Mouse (Mus musculus) heart, adult 9 months (tissue): ENCODE data around the gene Zscan2.

Experiments
- DNase-seq, 2 experiments: peaks; one replicate each; pipeline ENCODE4 v3.0.0; 2022; ENCODE audit warnings: low spot score in 2 of 2

Zscan2 gene

GRCm38 (mm10) chr7:80882830-80883505 is 22.2 kb downstream of the Zscan2 start:
- DNase-seq = peak; percentile 42 to 46

GRCm38 (mm10) chr7:80885666-80886065 is 24.9 kb downstream of the Zscan2 start:
- DNase-seq = no peak

- DNase-seq = no peak
Measured at GRCm38 (mm10) chr7:80888595-80888994, 27.9 kb downstream of the Zscan2 start.

- DNase-seq = peak; percentile 39 to 45
Measured at GRCm38 (mm10) chr7:80889021-80889511, 28.3 kb downstream of the Zscan2 start.

GRCm38 (mm10) chr7:80889841-80890241 is 29.1 kb downstream of the Zscan2 start:
- no peak for DNase-seq

GRCm38 (mm10) chr7:80893086-80893752 is 32.5 kb downstream of the Zscan2 start:
- no peak for DNase-seq

GRCm38 (mm10) chr7:80893753-80894129 is 33.0 kb downstream of the Zscan2 start:
- peak; percentile 28 to 42 for DNase-seq

GRCm38 (mm10) chr7:80894196-80894595 is 33.5 kb downstream of the Zscan2 start:
- DNase-seq = no peak

GRCm38 (mm10) chr7:80894815-80895519 is 34.2 kb downstream of the Zscan2 start:
- DNase-seq = no peak

- DNase-seq = no peak
Measured at GRCm38 (mm10) chr7:80897134-80897533, 36.4 kb downstream of the Zscan2 start.

GRCm38 (mm10) chr7:80897721-80898120 is 37.0 kb downstream of the Zscan2 start:
- DNase-seq = no peak

- DNase-seq = peak; percentile 88 to 90
Measured at GRCm38 (mm10) chr7:80900944-80901501, 40.3 kb downstream of the Zscan2 start, which contains the start of gene Wdr73. Gene Wdr73 (minus strand): TSS chr7:80901269.

GRCm38 (mm10) chr7:80901541-80902274 is 41.0 kb downstream of the Zscan2 start:
- no peak for DNase-seq

GRCm38 (mm10) chr7:80903625-80904422 is 43.1 kb downstream of the Zscan2 start:
- no peak for DNase-seq

- peak; percentile 72 to 75 for DNase-seq
Measured at GRCm38 (mm10) chr7:80904921-80905515, 44.3 kb downstream of the Zscan2 start, which contains the start of gene Nmb. Gene Nmb (minus strand): TSS chr7:80905076.

GRCm38 (mm10) chr7:80911053-80911452 is 50.3 kb downstream of the Zscan2 start:
- no peak for DNase-seq

GRCm38 (mm10) chr7:80912496-80912895 is 51.8 kb downstream of the Zscan2 start:
- DNase-seq = no peak

- DNase-seq = no peak
Measured at GRCm38 (mm10) chr7:80917916-80918465, 57.3 kb downstream of the Zscan2 start.

GRCm38 (mm10) chr7:80918982-80919646 is 58.4 kb downstream of the Zscan2 start:
- DNase-seq = no peak
